Mouse (Mus musculus): ENCODE measurements around the gene Fhod1. TPM values are rescaled to one million over a fixed set of nuclear protein-coding genes. Genes with fewer than 3 reads are reported as not detected.

Fhod1 gene
- polyA plus RNA-seq, 1 experiment from 2014 or later: 18.8 TPM

GRCm38 (mm10) chr8:105289805-105290460 is 57.8 kb downstream of the Fhod1 start, which contains the start of gene 4931428F04Rik:
TSS of gene 4931428F04Rik (minus strand) at chr8:105289864.
- H3K9ac ChIP-seq: peak within 1 kb of the TSS; percentile 54
- no peaks in the 10 kb centered on the region; the same call in 1 of the 2 replicates for H3K4me1 ChIP-seq (ENCODE audit: insufficient read depth)
- ATAC-seq (ENCODE audit: insufficient read depth) (peak; percentile 42), DNase-seq (peak; percentile 72)
- H3K9me3 ChIP-seq (ENCODE audit: low read depth, low read length): no peaks in the 10 kb centered on the region
- H3K27ac ChIP-seq (ENCODE audit: low read depth): peak within 1 kb of the TSS; percentile 75
- peak within 1 kb of the TSS; percentile 84 for H3K4me2 ChIP-seq
- H3K27me3 ChIP-seq (ENCODE audit: insufficient read depth, low read length): peaks cover 13% of the 10 kb centered on the region
- TF ChIP-seq CTCF (IDR thresholded peaks at IDR 0.05; ENCODE audit: low read depth): peak; percentile 73
- H3K36me3 ChIP-seq (ENCODE audit: insufficient read depth): no peaks in the 10 kb centered on the region
- WGBS: 1% methylated on average over 43 of the region's 43 CpGs
- peak within 1 kb of the TSS; percentile 51 for H3K4me3 ChIP-seq (ENCODE audit: low read depth, low read length)

DNA sequence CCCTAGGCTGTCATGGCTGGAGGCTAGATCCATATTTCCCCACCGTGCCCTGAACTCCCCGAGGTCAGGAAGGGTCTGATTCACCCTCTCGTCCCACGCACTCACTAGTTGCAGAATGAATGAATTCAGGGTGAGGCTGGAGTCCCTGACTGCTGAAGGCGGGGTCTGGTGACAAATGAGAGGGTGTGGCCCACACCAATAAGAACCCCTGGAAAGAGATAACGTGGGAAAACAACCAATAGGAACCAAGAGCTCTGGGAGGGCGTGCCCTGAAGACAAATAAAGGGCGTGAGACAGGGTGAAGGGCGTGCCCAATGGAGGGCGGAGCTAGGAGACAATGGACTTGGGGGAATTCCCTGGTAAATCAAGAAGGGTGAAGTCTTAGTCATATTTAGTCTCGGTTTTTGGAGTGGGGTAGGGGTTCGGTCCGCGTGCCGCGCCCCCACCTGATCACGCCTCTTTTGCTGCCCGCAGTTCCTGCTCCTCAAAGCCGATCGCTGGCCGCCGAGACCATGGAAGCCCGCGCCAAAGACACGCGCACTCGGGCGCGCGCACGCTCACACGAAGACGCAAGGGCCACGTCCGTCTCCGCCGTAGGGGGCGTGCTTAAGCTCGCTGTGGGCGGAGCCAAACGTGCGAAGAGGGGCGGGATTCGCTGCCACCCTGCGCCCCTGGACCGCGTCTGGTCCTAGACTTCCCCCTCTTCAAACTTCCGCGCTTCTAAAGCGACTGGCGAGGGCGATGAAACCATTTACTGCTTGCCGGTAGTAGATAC is 58.6 kb downstream of the Fhod1 start:
- H3K9me3 ChIP-seq (ENCODE audit: low read depth, low read length): no peaks in the 10 kb centered on the region
- under 1% methylated on average over 53 of the region's 53 CpGs for WGBS
- H3K36me3 ChIP-seq (ENCODE audit: insufficient read depth): no peaks in the 10 kb centered on the region
- peak; percentile 52; the same call in 1 of the 2 replicates for TF ChIP-seq CTCF (IDR thresholded peaks at IDR 0.05; ENCODE audit: low read depth)
- no peaks in the 10 kb centered on the region; the same call in 1 of the 2 replicates for H3K4me1 ChIP-seq (ENCODE audit: insufficient read depth)
- peak overlapping the region; percentile 51 for H3K4me3 ChIP-seq (ENCODE audit: low read depth, low read length)
- peak overlapping the region; percentile 75 for H3K27ac ChIP-seq (ENCODE audit: low read depth)
- ATAC-seq (ENCODE audit: insufficient read depth) (peak; percentile 84), DNase-seq (peak; percentile 98)
- H3K27me3 ChIP-seq (ENCODE audit: insufficient read depth, low read length): peaks cover 13% of the 10 kb centered on the region
- peak overlapping the region; percentile 84 for H3K4me2 ChIP-seq
- H3K9ac ChIP-seq: peak overlapping the region; percentile 54

DNA sequence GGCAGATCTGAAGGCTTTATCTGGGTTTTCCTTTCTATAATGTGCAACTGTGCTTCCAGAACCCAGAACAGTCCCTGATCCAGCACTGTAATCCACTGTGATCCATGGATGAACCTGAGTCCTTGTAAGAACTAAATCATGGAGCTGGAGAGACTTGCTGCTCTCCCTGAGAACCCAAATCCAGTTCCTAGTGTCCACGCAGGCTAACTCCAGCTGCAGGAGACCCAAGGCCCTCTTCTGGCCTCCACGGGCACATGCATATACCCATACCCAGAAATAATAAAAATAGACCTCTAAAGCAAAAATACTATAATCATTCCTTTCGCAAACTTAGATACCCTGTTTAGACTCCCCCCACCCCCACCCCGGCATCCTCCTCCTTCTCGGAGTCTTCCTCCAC is 59.5 kb downstream of the Fhod1 start:
- TF ChIP-seq CTCF (IDR thresholded peaks at IDR 0.05; ENCODE audit: low read depth): peak; percentile 17
- peaks cover 3% of the 10 kb centered on the region; the same call in 1 of the 2 replicates for H3K36me3 ChIP-seq (ENCODE audit: insufficient read depth)
- peak overlapping the region; percentile 84 for H3K4me2 ChIP-seq
- 85% methylated on average over 5 of the region's 5 CpGs for WGBS
- peaks cover 13% of the 10 kb centered on the region for H3K27me3 ChIP-seq (ENCODE audit: insufficient read depth, low read length)
- ATAC-seq (ENCODE audit: insufficient read depth): no peak
- no peaks in the 10 kb centered on the region; the same call in 1 of the 2 replicates for H3K4me1 ChIP-seq (ENCODE audit: insufficient read depth)
- no peak for DNase-seq
- no peaks in the 10 kb centered on the region for H3K9me3 ChIP-seq (ENCODE audit: low read depth, low read length)
- H3K9ac ChIP-seq: no peak overlapping the region
- H3K4me3 ChIP-seq (ENCODE audit: low read depth, low read length): no peak overlapping the region
- H3K27ac ChIP-seq (ENCODE audit: low read depth): no peak overlapping the region

- WGBS: 80% methylated on average over 4 of the region's 4 CpGs
These were observed 60.8 kb downstream of the Fhod1 start for GRCm38 (mm10) chr8:105286907-105287306.

GRCm38 (mm10) chr8:105285514-105285913 is 62.2 kb downstream of the Fhod1 start:
- no peak for ATAC-seq (ENCODE audit: insufficient read depth)

More at GRCm38 (mm10) chr8:105286907-105287306, 60.8 kb downstream of the Fhod1 start:
- no peak overlapping the region for H3K4me3 ChIP-seq (ENCODE audit: low read depth, low read length)
- no peaks in the 10 kb centered on the region for H3K9me3 ChIP-seq (ENCODE audit: low read depth, low read length)
- DNase-seq: no peak
- peaks cover 13% of the 10 kb centered on the region for H3K27me3 ChIP-seq (ENCODE audit: insufficient read depth, low read length)
- H3K9ac ChIP-seq: no peak overlapping the region
- ATAC-seq (ENCODE audit: insufficient read depth): no peak
- TF ChIP-seq CTCF (IDR thresholded peaks at IDR 0.05; ENCODE audit: low read depth): 0 out of 2 replicates have a peak, but pooled peaks have one; percentile 18
- no peak overlapping the region for H3K27ac ChIP-seq (ENCODE audit: low read depth)
- no peak overlapping the region for H3K4me2 ChIP-seq
- no peaks in the 10 kb centered on the region; the same call in 1 of the 2 replicates for H3K4me1 ChIP-seq (ENCODE audit: insufficient read depth)
- peaks cover 4% of the 10 kb centered on the region; the same call in 1 of the 2 replicates for H3K36me3 ChIP-seq (ENCODE audit: insufficient read depth)

DNA sequence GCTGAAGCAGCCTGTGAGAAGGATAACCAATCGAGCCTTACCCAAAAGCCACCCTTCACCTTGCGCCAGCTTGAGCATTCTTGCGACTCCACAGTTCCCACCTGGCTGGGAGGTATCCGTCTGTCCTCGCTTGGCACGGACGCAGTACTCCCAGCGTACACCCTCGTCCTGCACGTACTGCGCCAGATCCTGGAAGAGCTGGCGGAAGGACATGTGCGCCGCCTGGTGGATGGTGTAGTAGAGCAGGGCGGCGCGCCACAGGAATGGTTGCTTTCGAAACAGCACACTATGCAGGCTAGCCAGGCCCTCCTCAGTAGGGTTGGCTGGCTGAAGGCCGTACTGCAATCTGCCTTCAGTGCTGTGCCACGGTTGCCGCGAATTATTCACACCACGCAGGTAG is 64.7 kb downstream of the Fhod1 start:
- Histone ChIP-seq H3K9ac (no peak overlapping the region), H3K4me3 (ENCODE audit: low read depth, low read length) (no peak overlapping the region), H3K36me3 (ENCODE audit: insufficient read depth) (peaks cover 13% of the 10 kb centered on the region; the same call in 1 of the 2 replicates), H3K27ac (ENCODE audit: low read depth) (no peak overlapping the region), H3K4me2 (no peak overlapping the region), H3K4me1 (ENCODE audit: insufficient read depth) (peaks cover 3% of the 10 kb centered on the region), H3K27me3 (ENCODE audit: insufficient read depth, low read length) (peaks cover 23% of the 10 kb centered on the region), H3K9me3 (ENCODE audit: low read depth, low read length) (no peaks in the 10 kb centered on the region)
- ATAC-seq (ENCODE audit: insufficient read depth) (peak; percentile 29), DNase-seq (peak; percentile 81)
- peak; percentile 92 for TF ChIP-seq CTCF (IDR thresholded peaks at IDR 0.05; ENCODE audit: low read depth)
- 32% methylated on average over 23 of the region's 23 CpGs for WGBS

More at GRCm38 (mm10) chr8:105285514-105285913, 62.2 kb downstream of the Fhod1 start:
- DNase-seq: no peak
- Histone ChIP-seq H3K9me3 (ENCODE audit: low read depth, low read length) (no peaks in the 10 kb centered on the region), H3K36me3 (ENCODE audit: insufficient read depth) (peaks cover 11% of the 10 kb centered on the region; the same call in 1 of the 2 replicates), H3K4me1 (ENCODE audit: insufficient read depth) (no peaks in the 10 kb centered on the region; the same call in 1 of the 2 replicates), H3K27me3 (ENCODE audit: insufficient read depth, low read length) (peaks cover 9% of the 10 kb centered on the region), H3K9ac (no peak overlapping the region), H3K4me3 (ENCODE audit: low read depth, low read length) (no peak overlapping the region), H3K27ac (ENCODE audit: low read depth) (no peak overlapping the region), H3K4me2 (no peak overlapping the region)
- 44% methylated on average over 12 of the region's 12 CpGs for WGBS
- TF ChIP-seq CTCF (IDR thresholded peaks at IDR 0.05; ENCODE audit: low read depth): no peak
